Mouse (Mus musculus): Measurements from ENCODE around the gene 1700016H13Rik.

1700016H13Rik gene

GRCm38 (mm10) chr5:103655346-103656118, at the start of gene 1700016H13Rik:
1700016H13Rik (minus strand) TSS chr5:103656010.
- DNase-seq (ENCODE audit: low read depth in 1 of 2, low spot score in 2 of 2): peak in 1 of 2 experiments; percentile 29

GRCm38 (mm10) chr5:103705331-103705730, 49.5 kb upstream of the 1700016H13Rik start:
- no peak for DNase-seq (ENCODE audit: low read depth in 1 of 2, low spot score in 2 of 2)

- no peak for DNase-seq (ENCODE audit: low read depth in 1 of 2, low spot score in 2 of 2)
Measured at GRCm38 (mm10) chr5:103702527-103702926, 46.7 kb upstream of the 1700016H13Rik start.

GRCm38 (mm10) chr5:103701466-103701865, 45.7 kb upstream of the 1700016H13Rik start:
- no peak for DNase-seq (ENCODE audit: low read depth in 1 of 2, low spot score in 2 of 2)

- DNase-seq (ENCODE audit: low read depth in 1 of 2, low spot score in 2 of 2): no peak
Measured at GRCm38 (mm10) chr5:103700661-103701060, 44.9 kb upstream of the 1700016H13Rik start.

- DNase-seq (ENCODE audit: low read depth in 1 of 2, low spot score in 2 of 2): no peak
Measured at GRCm38 (mm10) chr5:103699537-103699936, 43.7 kb upstream of the 1700016H13Rik start.

GRCm38 (mm10) chr5:103698577-103698976, 42.8 kb upstream of the 1700016H13Rik start:
- no peak for DNase-seq (ENCODE audit: low read depth in 1 of 2, low spot score in 2 of 2)

GRCm38 (mm10) chr5:103697875-103698491, 42.2 kb upstream of the 1700016H13Rik start:
- no peak for DNase-seq (ENCODE audit: low read depth in 1 of 2, low spot score in 2 of 2)

- no peak for DNase-seq (ENCODE audit: low read depth in 1 of 2, low spot score in 2 of 2)
Measured at GRCm38 (mm10) chr5:103694094-103694493, 38.3 kb upstream of the 1700016H13Rik start.

GRCm38 (mm10) chr5:103693041-103693641, 37.3 kb upstream of the 1700016H13Rik start:
- no peak for DNase-seq (ENCODE audit: low read depth in 1 of 2, low spot score in 2 of 2)

- DNase-seq (ENCODE audit: low read depth in 1 of 2, low spot score in 2 of 2): no peak
Measured at GRCm38 (mm10) chr5:103692531-103693040, 36.8 kb upstream of the 1700016H13Rik start.

GRCm38 (mm10) chr5:103691624-103692530, 36.1 kb upstream of the 1700016H13Rik start, which contains the start of gene Aff1:
Aff1 (plus strand) TSS chr5:103692374.
- DNase-seq (ENCODE audit: low read depth in 1 of 2, low spot score in 2 of 2): peak; percentile 73 to 88

GRCm38 (mm10) chr5:103691171-103691570, 35.4 kb upstream of the 1700016H13Rik start:
- DNase-seq (ENCODE audit: low read depth in 1 of 2, low spot score in 2 of 2): no peak

GRCm38 (mm10) chr5:103690190-103690589, 34.4 kb upstream of the 1700016H13Rik start:
- no peak for DNase-seq (ENCODE audit: low read depth in 1 of 2, low spot score in 2 of 2)

- no peak for DNase-seq (ENCODE audit: low read depth in 1 of 2, low spot score in 2 of 2)
Measured at GRCm38 (mm10) chr5:103689645-103690044, 33.8 kb upstream of the 1700016H13Rik start.

- no peak for DNase-seq (ENCODE audit: low read depth in 1 of 2, low spot score in 2 of 2)
Measured at GRCm38 (mm10) chr5:103681824-103682223, 26.0 kb upstream of the 1700016H13Rik start.

GRCm38 (mm10) chr5:103680381-103680780, 24.6 kb upstream of the 1700016H13Rik start:
- DNase-seq (ENCODE audit: low read depth in 1 of 2, low spot score in 2 of 2): peak; percentile 50 to 55

GRCm38 (mm10) chr5:103678974-103679373, 23.2 kb upstream of the 1700016H13Rik start:
- no peak for DNase-seq (ENCODE audit: low read depth in 1 of 2, low spot score in 2 of 2)

- DNase-seq (ENCODE audit: low read depth in 1 of 2, low spot score in 2 of 2): no peak
Measured at GRCm38 (mm10) chr5:103677894-103678293, 22.1 kb upstream of the 1700016H13Rik start.

- DNase-seq (ENCODE audit: low read depth in 1 of 2, low spot score in 2 of 2): no peak
Measured at GRCm38 (mm10) chr5:103676289-103676881, 20.6 kb upstream of the 1700016H13Rik start.
